Mouse (Mus musculus) 3134 (cell line): ENCODE data around the gene Top3a.
A peak's percentile ranks its signal among the peaks of the same experiment; 100 is the strongest.

ENCODE experiments used
- DNase-seq: peaks from one replicate; pipeline ENCODE4 v3.0.0-alpha.2; 2011; ENCODE audit warnings: low spot score; ENCODE audit not compliant: insufficient read length; ENCODE audit errors: extremely low read depth

Gene Top3a

GRCm38 (mm10) chr11:60719263-60719662 lies 57.9 kb downstream of the Top3a start:
- DNase-seq, result no peak

GRCm38 (mm10) chr11:60715833-60716232 lies 61.3 kb downstream of the Top3a start:
- DNase-seq, result no peak

GRCm38 (mm10) chr11:60712639-60713255 lies 64.4 kb downstream of the Top3a start:
- no peak for DNase-seq

- no peak for DNase-seq
Measured at GRCm38 (mm10) chr11:60712040-60712439, 65.1 kb downstream of the Top3a start.

- no peak for DNase-seq
Measured at GRCm38 (mm10) chr11:60711218-60711617, 65.9 kb downstream of the Top3a start.

- DNase-seq, result no peak
Measured at GRCm38 (mm10) chr11:60709481-60710465, 67.4 kb downstream of the Top3a start.

GRCm38 (mm10) chr11:60708631-60709030 lies 68.5 kb downstream of the Top3a start:
- DNase-seq, result no peak

GRCm38 (mm10) chr11:60707672-60708071 lies 69.5 kb downstream of the Top3a start:
- DNase-seq, result peak; percentile 93

- no peak for DNase-seq
Measured at GRCm38 (mm10) chr11:60706696-60707480, 70.3 kb downstream of the Top3a start.

GRCm38 (mm10) chr11:60706076-60706475 lies 71.1 kb downstream of the Top3a start:
- DNase-seq, result no peak

- DNase-seq, result no peak
Measured at GRCm38 (mm10) chr11:60705255-60705654, 71.9 kb downstream of the Top3a start.

GRCm38 (mm10) chr11:60704023-60704880 lies 72.9 kb downstream of the Top3a start:
- DNase-seq, result no peak

GRCm38 (mm10) chr11:60703131-60703530 lies 74.0 kb downstream of the Top3a start:
- DNase-seq, result no peak

GRCm38 (mm10) chr11:60701611-60702010 lies 75.6 kb downstream of the Top3a start:
- no peak for DNase-seq

- DNase-seq, result no peak
Measured at GRCm38 (mm10) chr11:60700320-60701185, 76.6 kb downstream of the Top3a start.

GRCm38 (mm10) chr11:60699524-60700075 lies 77.6 kb downstream of the Top3a start, which contains the start of gene Llgl1:
Gene Llgl1 (plus strand): TSS chr11:60699723.
- peak; percentile 97 for DNase-seq

GRCm38 (mm10) chr11:60698806-60699523 lies 78.2 kb downstream of the Top3a start:
- DNase-seq, result peak; percentile 59

- DNase-seq, result no peak
Measured at GRCm38 (mm10) chr11:60697561-60697960, 79.6 kb downstream of the Top3a start.
